Mouse (Mus musculus) c-Kit-positive CD71-positive TER-119-negative erythroid progenitor cells, embryonic 14.5 days (primary cell): ENCODE measurements around the gene Pou2f2.

ENCODE experiments used
- DNase-seq: peaks from one replicate; pipeline ENCODE4 v3.0.0-alpha.2; 2013; ENCODE audit warnings: low read depth

Gene Pou2f2

DNA sequence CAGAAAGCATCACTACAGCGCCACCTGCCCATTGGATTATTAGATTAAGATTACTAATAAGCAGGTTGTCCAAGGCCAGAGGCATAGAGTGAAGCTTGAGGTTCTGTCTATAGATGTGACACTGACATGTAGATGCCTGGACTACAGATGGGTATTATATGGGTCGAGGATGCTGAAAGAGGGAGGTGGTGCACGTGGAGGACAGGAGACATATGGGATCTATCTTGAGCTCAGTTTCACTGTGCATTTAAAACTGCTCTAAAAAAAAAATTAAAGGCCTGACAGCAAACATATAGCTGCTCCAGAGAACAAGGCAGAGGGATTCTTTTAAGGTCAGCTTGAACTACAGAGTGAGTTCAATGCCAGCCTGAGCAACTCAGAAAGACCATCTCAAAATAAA, 81.4 kb downstream of the Pou2f2 start:
- no peak for DNase-seq

DNA sequence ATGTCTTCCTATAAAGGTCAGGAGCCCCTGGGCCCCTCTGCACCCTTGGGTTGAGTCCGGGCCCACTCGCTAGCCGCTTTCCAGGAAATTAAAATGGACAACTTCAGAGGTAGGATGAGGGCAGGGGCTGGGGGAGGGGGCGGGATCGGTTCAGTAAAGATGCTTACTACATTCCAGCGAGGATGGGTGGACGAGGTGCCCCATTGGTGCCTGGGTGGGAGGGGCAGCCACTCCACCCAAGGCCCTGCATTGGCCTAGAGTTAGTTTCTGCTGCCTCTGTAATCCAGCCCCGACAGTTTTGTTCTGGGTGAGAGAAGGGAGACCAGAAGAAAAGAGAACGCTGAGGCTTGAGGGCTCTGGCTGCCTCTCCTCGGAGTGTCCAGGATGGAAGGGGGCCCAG, 89.7 kb downstream of the Pou2f2 start:
- DNase-seq: no peak

DNA sequence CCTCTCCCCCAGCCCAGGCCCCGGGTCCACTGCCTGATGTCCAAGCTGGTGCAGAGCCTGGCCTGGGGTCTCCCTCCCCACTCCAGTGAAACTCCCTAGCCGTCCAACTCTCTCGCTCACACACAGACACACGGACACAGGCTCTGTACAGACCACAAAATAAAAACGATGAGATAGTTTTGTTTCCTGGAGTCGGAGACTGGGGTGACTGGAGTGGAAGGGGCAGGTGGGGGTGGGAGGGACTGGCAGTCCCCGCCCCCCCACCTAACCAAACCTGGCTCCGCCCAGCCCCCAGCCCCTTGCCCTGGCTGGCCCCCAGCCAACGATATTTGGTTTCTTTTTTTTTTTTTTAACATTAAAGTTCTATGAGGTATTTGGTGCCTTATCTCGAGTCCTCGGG, 90.6 kb downstream of the Pou2f2 start:
- no peak for DNase-seq

DNA sequence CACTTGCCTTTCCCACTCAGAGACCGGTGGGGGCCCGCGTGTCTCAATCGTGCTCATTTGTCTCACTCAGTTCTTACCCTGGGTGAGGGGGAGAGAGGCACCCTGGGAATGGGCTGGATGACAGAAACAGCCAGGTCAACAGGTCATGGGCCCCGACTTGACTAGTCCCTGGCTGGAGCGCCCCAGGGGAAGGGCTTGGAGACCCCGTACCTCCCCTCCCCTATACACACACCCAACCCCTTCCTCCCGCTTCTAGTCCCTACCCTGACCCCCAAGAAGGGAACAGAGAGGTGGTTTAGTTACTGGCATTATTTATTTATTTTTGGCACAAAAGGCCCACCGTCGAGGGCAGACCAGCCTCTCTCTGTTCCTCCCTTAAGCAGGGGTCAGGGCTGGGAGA, 91.0 kb downstream of the Pou2f2 start:
- DNase-seq: no peak

DNA sequence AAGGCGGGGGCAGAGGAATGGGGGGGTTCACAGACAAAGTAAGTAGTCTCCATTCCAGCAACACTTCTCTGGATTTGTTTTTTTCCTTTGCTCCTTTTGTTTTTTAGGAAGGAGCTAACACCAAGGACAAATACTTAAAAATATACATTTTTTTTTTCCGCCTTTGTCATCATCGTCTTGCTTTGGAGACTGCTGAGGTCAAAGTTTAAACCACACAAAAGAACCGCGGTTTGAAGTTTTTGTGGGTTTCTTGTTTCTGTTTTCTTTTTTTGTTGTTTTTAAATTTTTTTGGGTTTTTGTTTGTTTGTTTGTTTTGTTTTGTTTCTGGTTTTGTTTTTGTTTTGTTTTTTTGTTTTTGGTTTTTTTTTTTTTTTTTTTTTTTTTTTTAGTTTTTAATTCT, 91.6 kb downstream of the Pou2f2 start:
- no peak for DNase-seq

DNA sequence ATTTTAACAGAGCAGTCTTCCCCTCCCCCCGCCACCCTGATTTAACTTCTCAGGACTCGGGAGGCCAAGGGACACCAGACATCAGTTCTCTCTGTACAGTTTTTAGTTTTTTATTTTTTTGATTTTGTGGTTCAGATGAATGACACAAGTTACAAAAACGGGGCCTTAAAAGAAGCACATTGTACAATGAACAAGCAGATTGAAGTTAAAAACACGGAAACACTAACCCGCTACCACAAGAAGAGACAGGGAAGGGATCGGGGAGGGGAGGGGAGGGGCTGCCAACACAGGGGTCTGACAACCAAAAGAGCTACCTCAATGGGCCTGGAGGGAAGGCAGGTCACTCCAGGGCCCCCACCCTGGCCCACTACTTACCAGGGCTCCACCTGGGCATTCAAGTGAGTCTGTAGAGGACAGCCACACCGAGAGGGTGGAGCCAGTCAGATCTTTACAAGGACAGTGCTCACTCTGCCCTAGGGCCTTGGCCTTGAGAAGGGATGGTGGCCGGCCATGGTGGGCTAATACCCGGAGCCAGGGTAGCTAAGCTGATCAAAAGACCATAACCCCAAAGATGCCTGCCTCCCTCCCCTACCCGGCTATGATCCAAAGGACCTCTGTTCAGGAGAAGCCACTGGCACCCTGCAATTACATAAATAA, 92.1 kb downstream of the Pou2f2 start:
- no peak for DNase-seq

DNA sequence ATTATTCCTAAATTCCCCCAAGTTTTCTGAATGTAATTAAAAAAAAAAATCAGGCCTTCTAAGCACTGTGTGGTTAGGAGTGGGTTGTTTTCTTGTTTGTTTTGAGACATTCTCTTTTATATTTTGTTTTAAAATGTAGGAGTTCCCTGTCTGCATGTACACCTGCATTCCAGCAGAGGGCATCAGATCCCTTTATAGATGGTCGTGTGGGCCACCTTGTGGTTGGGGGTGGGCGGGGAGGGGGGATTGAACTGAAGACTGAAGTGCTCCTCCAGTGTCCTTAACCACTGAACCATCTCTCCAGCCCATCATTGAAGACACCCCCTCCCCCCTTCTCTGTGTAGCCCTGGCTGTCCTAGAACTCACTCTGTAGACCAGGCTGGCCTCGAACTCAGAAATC, 92.9 kb downstream of the Pou2f2 start:
- DNase-seq: no peak

DNA sequence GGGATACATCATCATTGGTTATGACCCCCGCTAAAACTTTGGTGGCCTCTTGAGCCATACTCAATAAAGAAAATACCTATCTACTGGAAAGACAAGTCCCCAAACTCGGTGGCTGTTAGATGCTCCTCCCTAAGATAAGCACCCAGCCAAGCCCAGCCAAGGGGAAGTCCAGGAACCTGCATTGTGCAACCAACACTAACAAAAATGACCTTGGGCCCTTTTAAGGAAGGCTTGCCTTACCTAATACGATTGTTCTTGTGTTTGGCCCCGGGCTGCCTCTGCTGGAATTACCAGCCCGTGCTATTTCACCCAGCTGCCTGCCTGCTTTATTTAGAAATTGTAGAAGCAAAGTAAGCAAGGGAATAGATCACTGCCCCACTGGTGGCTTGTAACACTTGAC, 94.9 kb downstream of the Pou2f2 start:
- no peak for DNase-seq

DNA sequence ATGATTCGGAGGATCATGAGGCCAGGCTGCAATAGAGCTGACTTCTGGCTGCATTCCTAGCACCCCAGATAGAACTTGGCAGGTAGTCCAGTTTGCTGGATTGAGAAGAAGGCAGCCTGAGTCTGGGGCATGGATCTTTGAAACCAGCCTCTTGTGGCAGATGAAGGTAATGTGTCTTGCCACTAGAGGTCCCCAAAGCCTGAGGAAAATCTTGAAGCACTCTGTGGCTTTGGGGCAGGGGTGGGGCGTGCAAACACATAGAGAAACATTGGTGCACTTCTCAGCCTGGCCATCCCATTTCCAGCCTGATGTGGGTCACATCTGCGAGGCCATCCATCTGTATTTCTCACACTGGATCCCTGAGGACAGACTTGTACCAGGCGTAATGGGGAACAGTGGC, 97.0 kb downstream of the Pou2f2 start:
- DNase-seq: no peak

DNA sequence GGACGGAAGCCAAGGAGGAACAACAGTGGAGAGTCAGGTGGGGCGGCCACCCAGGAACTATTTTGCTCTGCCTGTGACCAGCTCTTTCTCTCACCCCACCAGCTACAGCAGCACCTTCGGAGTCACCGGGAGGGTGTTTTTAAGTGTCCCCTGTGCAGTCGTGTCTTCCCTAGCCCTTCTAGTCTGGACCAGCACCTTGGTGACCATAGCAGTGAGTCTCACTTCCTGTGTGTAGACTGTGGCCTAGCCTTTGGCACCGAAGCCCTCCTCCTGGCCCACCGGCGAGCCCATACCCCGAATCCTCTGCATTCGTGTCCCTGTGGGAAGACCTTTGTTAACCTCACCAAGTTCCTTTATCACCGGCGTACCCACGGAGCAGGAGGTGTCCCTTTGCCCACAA, 99.1 kb downstream of the Pou2f2 start:
- DNase-seq: no peak

DNA sequence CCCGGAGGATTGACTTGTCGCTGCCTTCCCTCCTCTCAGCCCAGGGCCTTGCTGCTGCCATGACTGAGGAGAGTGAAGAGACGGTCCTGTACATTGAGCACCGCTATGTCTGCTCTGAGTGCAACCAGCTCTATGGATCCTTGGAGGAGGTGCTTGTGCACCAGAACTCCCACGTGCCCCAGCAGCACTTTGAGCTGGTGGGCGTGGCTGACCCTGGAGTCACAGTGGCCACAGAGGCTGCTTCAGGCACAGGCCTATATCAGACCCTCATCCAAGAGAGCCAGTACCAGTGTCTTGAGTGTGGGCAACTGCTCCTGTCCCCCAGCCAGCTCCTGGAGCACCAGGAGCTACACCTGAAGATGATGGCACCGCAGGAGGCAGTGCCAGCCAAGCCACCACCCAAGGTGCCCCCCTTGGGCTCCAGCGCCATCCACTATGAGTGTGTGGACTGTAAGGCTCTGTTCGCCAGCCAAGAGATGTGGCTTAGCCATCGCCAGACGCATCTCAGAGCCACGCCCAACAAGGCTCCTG, 100.0 kb downstream of the Pou2f2 start:
- DNase-seq: no peak

DNA sequence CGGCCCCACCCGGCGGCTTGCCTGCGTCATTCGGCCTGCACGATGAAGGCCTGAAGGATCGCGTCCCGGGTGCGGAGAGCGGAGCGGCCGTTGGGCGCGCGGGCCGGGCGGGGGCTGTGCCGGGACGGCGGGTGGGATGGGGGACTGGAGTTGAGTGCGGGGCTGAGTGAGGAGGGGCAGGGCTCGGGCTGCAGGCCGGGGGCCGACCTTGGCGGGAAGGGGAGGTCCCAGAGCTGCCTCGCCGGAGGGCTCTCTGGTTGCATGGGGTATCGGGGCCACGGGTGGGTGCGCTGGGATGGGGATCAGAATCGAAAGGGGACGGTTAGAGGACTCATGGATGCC, 102.1 kb downstream of the Pou2f2 start:
- no peak for DNase-seq

DNA sequence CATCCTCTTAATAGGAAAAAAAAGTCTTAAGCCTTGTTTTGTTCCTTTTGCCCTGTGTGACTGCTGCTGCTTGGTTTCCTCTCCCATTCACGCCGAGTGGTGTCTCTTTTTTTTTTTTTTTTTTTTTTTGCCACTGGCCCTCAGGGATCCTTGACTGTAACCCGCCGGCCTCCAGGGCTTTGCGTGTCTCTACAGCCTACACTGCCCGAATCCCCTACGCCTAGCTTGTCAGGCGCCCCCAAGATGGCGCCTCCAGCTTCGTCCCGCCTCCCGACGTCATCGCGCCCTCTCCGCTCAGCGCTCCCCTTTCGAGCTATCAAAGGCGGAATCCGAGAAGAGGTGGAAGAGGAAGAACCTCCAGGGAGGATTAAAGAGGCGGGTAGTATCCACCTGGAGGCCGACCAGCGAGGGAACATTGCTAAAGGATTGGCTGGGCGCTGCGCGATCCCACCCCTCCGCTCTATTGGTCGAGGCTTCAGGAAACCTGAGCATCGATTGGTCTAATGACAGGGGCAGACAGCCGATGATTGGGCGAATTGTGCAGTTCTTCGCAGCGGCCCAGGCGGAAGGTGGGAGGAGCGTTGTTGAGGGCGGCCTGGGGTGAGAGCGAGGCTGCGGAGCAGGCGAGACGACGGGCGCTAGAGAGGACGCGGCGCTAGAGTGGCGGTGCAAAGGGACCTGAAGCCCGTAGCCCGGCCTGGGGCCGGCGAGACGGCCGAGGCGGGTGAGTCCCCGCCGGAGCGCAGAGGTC, 102.7 kb downstream of the Pou2f2 start:
- peak; percentile 97 for DNase-seq

DNA sequence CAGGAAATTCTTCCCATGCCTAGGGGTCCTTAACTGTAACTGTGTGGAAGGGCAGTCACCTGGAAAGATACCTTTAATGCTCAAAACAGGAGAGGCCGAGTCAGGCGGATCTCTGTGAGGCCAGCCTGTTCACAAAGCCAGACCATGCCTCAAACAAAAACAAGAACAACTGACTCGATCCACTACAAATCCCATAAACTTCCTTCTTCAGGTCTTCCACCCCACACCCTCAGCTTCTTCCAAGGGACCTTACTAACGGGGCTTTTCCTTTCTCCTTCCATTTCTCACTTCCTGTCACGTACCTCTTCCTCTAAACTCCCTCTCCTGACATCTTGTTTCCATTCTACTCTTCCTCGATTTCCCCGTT, 103.2 kb downstream of the Pou2f2 start:
- no peak for DNase-seq

DNA sequence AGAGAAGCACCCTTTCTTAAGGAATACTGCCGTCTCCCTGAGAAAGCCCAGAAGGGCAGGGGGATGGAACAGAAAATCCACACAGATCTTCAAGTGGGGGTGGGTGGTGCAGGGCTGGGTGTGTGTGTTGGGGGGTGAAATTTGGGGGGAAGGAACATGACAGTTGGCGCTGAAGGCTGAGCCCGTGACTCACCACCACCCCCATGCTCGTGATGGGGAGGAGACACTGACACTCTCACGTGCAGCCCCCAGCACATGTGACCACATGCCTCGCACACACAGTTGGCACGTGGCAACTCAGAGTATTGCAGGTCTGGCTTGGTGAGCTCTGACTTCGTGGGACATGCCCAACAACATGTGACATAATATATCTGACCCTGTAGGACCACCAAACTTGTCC, 105.6 kb downstream of the Pou2f2 start:
- DNase-seq: no peak

DNA sequence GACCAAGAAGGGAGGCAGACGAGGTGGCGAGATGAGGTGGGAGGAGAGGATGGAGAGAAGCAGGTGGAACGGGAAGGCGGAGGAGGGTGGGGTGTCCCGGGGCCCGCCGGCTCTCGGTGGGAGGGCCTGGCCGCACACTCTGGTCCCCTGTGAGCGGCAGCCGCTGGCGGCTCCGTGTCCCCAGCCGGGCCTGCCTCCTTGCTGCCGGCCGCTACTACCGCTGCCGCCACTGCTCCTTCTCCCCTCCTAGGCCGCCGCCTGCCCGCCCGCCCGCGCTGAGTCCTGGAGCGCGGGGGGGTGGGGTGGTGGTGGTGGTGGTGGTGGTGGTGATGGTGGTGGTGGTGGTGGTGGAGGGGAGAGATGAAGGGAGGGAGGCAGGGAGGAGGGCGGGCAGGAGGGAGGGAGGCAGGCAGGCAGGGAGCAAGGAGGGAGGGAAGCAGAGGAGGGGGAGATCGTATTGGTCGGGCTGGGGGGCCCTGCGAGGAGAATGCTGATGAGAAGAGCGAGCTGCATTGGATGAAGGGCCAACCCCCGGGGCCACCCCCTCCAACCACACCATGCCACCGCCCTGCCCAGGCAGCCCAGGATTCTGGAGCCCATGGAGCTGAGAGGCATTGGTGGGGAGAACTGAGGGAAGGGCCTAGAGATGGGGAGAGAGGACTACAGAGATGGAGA, 106.7 kb downstream of the Pou2f2 start:
- DNase-seq: no peak

DNA sequence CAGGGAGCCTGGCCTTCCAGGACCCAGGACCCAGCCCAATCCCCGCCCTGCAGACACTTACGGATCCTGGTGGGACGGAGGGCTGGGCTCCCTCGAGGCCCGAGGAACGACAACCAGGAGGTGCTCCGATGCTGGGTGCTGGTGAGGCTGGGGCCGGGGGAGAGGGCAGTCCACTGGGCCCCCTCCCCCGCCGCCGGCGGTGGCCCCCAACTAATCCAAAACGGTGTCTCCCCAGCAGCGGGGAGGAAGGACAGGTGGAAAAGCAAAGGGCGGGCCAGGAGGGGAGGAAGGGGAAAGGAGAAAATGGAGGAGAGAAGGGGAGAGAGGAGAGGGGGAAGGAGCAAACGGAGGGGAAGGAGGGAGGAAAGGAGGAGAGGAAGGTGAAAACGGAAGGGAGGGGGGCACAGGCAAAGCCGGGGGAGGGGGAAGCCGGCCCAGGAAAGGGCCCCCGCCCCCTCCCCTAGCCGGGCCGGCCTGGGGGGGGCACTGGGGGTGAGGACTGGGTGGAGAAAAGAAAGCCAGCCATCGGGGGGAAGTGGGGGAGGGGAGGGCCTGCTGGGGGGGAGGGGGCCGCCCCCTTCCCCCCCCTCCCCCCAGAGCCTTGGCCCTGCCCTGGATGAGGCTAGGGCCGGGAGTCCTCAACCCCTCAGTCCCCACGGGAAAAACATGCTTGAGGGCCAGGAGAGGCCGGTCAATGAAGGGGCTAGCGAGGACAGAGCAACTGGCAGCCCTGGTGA, 107.4 kb downstream of the Pou2f2 start, which contains the start of the genes Grik5 and Zfp574:
Gene Grik5, minus strand, starts transcription at position 368 of the 737 bp plus-strand sequence.
Gene Zfp574, plus strand, starts transcription at position 589 of the 737 bp plus-strand sequence.
- DNase-seq: no peak

DNA sequence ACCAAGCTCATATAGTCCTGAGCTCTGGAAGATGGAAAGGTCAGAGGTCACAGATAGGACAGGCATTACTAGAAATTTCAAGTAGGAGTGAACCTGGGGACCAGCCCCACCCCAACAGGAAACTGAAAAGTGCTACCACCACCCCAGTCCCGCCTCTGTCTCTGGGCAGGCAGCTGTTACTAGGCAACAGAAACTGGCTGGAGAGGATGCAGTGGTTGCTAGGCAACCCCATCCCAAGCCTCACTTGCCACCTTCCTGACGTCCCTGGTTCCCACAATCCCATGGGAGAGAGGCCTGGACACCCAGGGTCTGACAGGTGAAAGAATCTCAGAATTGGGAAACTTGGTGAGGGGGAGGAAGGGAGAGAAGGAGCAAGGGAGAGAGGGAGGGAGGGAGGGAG, 110.8 kb downstream of the Pou2f2 start:
- no peak for DNase-seq

DNA sequence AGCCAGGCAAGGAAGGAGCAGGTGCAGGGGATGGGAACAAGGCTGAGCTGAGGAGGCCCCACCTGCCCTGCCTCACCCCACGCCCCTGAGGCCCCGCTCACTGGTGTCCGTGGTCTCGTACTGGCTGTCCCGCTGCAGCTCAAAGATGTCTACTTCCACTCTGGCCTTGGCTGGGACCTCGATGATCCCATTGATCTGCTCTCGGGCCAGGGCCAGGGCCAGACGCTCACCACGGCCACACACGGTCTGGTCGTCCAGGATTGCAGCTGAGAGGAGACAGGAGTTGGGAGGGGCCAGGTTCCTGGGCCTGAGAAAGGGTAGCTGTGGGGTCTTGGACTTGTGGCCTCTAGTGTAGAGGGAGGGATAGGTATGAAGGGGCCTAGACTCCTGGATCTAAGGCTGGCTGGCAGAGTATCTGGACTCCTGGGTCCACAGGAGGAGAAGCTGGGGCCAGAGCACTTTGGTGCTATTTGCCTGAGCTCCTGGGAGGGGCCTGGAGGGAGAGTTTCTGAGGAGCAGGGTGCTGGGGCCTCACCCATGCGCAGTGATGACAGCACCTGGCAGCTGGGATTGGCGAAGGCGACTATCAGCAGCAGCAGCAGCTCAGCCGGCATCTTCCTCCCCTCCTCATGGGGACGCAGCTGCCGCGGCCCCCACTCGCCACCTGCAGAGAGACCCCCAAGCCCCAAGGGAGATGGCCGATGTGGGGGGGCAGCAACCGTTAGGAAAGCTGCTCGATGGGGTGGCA, 111.4 kb downstream of the Pou2f2 start:
- DNase-seq: no peak

DNA sequence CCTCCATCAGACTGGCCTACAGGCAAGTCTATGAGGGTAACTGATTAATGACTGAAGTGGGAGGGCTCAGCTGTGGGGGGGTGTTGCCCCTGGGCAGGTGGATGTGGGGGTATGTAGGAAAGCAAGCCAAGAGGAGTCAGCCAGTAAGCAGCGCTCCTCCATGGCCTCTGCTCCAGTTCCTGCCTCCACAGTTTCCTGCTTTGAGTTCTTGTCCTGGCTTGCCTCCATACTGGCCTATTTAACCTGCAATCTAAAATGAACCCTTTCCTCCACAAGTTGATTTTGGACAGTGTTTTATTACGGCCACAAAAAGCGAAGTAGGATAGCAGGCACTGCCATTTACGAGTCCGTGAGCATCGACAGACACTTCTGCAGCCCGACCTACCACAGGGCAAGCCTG, 112.2 kb downstream of the Pou2f2 start:
- DNase-seq: no peak

DNA sequence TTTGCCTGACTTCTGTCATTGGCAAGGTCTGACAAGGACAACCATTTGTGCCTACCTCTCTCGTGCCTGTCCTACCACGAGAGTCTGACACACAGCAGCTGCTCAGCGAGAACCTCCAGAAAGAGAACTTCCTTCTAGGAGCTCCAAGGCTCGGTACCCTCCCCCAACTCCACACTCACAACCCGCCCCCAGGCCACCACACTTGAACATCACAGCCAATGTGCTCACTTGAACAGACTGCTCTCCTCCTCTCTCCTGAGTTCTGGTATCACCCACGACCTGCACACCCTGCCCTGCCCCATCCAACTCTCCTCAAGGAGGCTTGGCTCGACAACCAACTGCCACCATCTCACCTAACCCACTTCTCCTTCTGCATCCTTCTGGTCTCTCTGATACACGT, 115.6 kb downstream of the Pou2f2 start:
- DNase-seq: no peak

DNA sequence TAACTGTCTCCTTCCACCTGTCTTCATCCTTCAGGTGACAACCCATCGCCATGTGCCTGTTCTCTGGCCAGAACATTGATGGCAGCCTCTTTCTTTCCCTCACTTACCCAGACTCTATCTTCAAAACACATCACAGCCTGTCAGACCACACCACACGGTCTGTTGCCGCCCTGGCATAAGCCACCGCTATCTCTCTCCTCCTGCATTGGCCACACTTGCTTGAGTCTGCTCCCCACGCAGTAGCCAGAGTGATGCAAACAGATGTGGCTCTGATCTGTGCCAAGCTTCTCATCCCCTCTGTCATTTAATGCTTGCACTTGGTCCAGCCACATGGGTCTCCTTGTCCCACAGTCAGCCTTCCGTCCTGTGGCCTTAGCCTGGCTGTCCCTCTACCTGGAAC, 116.2 kb downstream of the Pou2f2 start:
- DNase-seq: no peak
